Mouse (Mus musculus) liver, adult 2 months (tissue): Measurements from ENCODE around the gene Ebf1.

Experiments used
- CTCF ChIP-seq: fragments of 200-500 bp; IDR thresholded peaks from 2 replicates; pipeline ENCODE4 v1.5.1; 2011; ENCODE audit warnings: low read depth, low read length, control low read depth
- POLR2A ChIP-seq: fragments of 200-500 bp; IDR thresholded peaks from 2 replicates; pipeline ENCODE4 v1.6.1; 2011; ENCODE audit warnings: low read length, control low read depth; ENCODE audit not compliant: insufficient read depth; ENCODE audit errors: extremely low read depth

GRCm38 (mm10) chr11:44705811-44706210, 88.7 kb downstream of the Ebf1 start:
- TF ChIP-seq POLR2A (no peak), CTCF (no peak)
